Comparison of ENCODE assay signal across 11 mouse cellular contexts in the genomic region with DNA sequence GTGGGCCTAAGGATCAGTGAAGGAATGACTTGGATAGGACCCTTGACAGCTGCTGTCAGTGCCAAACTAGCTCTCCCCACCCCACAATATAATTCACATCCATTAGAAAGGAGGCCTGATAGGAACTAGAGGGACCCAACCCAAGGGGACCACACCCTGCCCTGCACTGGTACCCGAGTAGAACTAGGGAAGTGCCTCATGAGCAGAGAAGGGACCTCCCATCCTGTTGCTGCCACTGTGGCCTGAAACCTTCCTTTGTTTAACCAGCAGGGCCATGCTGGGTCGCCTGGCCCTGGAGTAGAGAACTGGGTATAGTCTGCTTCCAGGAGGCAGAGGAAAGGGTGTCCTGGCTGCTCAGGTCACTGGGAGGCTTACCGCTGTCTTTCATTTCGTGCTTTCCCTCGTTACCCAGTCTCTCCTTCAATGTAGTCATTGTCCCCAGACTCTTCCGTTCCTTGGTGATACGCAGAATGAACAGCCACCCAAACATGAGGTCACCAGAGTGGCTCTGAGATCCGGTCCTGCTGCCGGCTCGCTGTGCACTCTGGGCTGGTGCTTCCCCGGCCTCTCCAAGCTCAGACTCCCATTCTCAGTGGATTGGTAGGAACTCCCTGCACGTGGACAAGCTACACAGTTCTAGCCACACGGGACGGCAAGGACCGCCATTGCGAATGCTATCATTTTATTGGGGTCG.
DNase-seq lines count a peak whose midpoint lies in the region; ATAC-seq lines count a peak whose summit lies in the region.
"Had no signal": no experiment of that assay in that cellular context is flagged by ENCODE, and none has a peak within 500 bp of the region (broad histone marks: within the 10 kb centered on the region; RNA-seq: fewer than 3 reads in every experiment).

No protein-coding gene starts in this region.

- H3K4me3 ChIP-seq in kidney, embryonic 15.5 days (replicated peaks), result no peak overlapping the region
- H3K4me3 ChIP-seq in heart, embryonic 12.5 days, result no peak overlapping the region
- H3K4me3 ChIP-seq in kidney, embryonic 16.5 days (ENCODE audit: low read length), result no peak overlapping the region
- H3K4me3 ChIP-seq: limb, embryonic 15.5 days; megakaryocyte, embryonic 14.5 days had no signal

- 84% methylated on average over 17 of the region's 17 CpGs for WGBS in kidney, embryonic 15.5 days
- WGBS in heart, embryonic 12.5 days, result 81% methylated on average over 17 of the region's 17 CpGs
- 83% methylated on average over 17 of the region's 17 CpGs for WGBS in kidney, embryonic 16.5 days

- H3K9me3 ChIP-seq in kidney, embryonic 15.5 days (replicated peaks), result no peaks in the 10 kb centered on the region
- no peaks in the 10 kb centered on the region for H3K9me3 ChIP-seq in heart, embryonic 12.5 days (replicated peaks)
- no peaks in the 10 kb centered on the region for H3K9me3 ChIP-seq in kidney, embryonic 16.5 days (ENCODE audit: low read length)
- H3K9me3 ChIP-seq: limb, embryonic 15.5 days; megakaryocyte, embryonic 14.5 days had no signal

- peaks cover 58% of the 10 kb centered on the region for H3K36me3 ChIP-seq in kidney, embryonic 15.5 days
- peaks cover 40% of the 10 kb centered on the region for H3K36me3 ChIP-seq in heart, embryonic 12.5 days
- peaks cover 34% of the 10 kb centered on the region for H3K36me3 ChIP-seq in kidney, embryonic 16.5 days (ENCODE audit: insufficient read depth, low read length)

- no peak overlapping the region for H3K27ac ChIP-seq in kidney, embryonic 15.5 days
- peak overlapping the region; percentile 18; the same call in 1 of the 2 replicates for H3K27ac ChIP-seq in heart, embryonic 12.5 days (ENCODE audit: poor library complexity, severe bottlenecking)
- no peak overlapping the region for H3K27ac ChIP-seq in kidney, embryonic 16.5 days (ENCODE audit: low read length)
- H3K27ac ChIP-seq: limb, embryonic 15.5 days had no signal

- no peak overlapping the region for H3K4me2 ChIP-seq in kidney, embryonic 15.5 days
- no peak overlapping the region for H3K4me2 ChIP-seq in heart, embryonic 12.5 days
- no peak overlapping the region for H3K4me2 ChIP-seq in kidney, embryonic 16.5 days (replicated peaks; ENCODE audit: low read depth, low read length)
- H3K4me2 ChIP-seq: limb, embryonic 15.5 days had no signal

- H3K27me3 ChIP-seq in kidney, embryonic 15.5 days, result no peaks in the 10 kb centered on the region
- H3K27me3 ChIP-seq in heart, embryonic 12.5 days (replicated peaks), result no peaks in the 10 kb centered on the region
- H3K27me3 ChIP-seq in kidney, embryonic 16.5 days (ENCODE audit: insufficient read depth, low read length), result no peaks in the 10 kb centered on the region
- H3K27me3 ChIP-seq: limb, embryonic 15.5 days; megakaryocyte, embryonic 14.5 days had no signal

- peak; percentile 46 for DNase-seq in kidney, adult 11 months
- DNase-seq in lung, postnatal 36 days, result peak; percentile 77
- no peak for DNase-seq in right cerebral cortex, adult 18-20 months
- DNase-seq: thymus, postnatal 14 days had no signal

- peaks cover 16% of the 10 kb centered on the region for H3K4me1 ChIP-seq in kidney, embryonic 15.5 days
- H3K4me1 ChIP-seq in heart, embryonic 12.5 days (replicated peaks), result peaks cover 33% of the 10 kb centered on the region
- no peaks in the 10 kb centered on the region for H3K4me1 ChIP-seq in kidney, embryonic 16.5 days (ENCODE audit: insufficient read depth, low read length)

- H3K9ac ChIP-seq in kidney, embryonic 15.5 days, result no peak overlapping the region
- no peak overlapping the region for H3K9ac ChIP-seq in heart, embryonic 12.5 days
- H3K9ac ChIP-seq in kidney, embryonic 16.5 days (replicated peaks; ENCODE audit: low read length), result no peak overlapping the region
- H3K9ac ChIP-seq: limb, embryonic 15.5 days had no signal

- ATAC-seq in kidney, embryonic 15.5 days (replicated peaks; ENCODE audit: low FRiP score), result no peak
- ATAC-seq in heart, embryonic 12.5 days (ENCODE audit: insufficient number of reproducible peaks, low FRiP score), result no peak
- ATAC-seq in kidney, embryonic 16.5 days (ENCODE audit: low FRiP score, low TSS enrichment), result peak; percentile 72; the same call in 1 of the 2 replicates
- no peak for ATAC-seq in erythroblast, adult 5-6 weeks (replicated peaks; ENCODE audit: low FRiP score, poor library complexity, severe bottlenecking)
- ATAC-seq: intestine, postnatal 0 days had no signal
